Mouse (Mus musculus): ENCODE results near the gene Apobec2. TPM values are rescaled to one million over a fixed set of nuclear protein-coding genes. Genes with fewer than 3 reads are reported as not detected.

Apobec2 gene
- total and polyA plus RNA-seq, 3 experiments, result 0.11 TPM; not detected in 2

- Histone ChIP-seq H3K4me3 (ENCODE audit: low read depth, low read length) (peak overlapping the region; percentile 92), H3K4me1 (ENCODE audit: insufficient read depth, low read depth, low read length) (peaks cover 56% of the 10 kb centered on the region), H3K9me3 (replicated peaks) (no peaks in the 10 kb centered on the region), H3K27me3 (ENCODE audit: insufficient read depth, low read length) (no peaks in the 10 kb centered on the region), H3K36me3 (replicated peaks) (peaks cover 50% of the 10 kb centered on the region)
- peak; percentile 24; the same call in 1 of the 2 replicates for ATAC-seq (ENCODE audit: extremely low read depth, insufficient number of reproducible peaks, low FRiP score, poor library complexity, severe bottlenecking)
- TF ChIP-seq GATA2 (IDR thresholded peaks at IDR 0.05; ENCODE audit: borderline replicate concordance, low read depth, low read length) (no peak), TAL1 (conservative IDR thresholded peaks at IDR 0.05; ENCODE audit: low read depth, low read length) (no peak), GATA1 (IDR thresholded peaks at IDR 0.05; ENCODE audit: borderline replicate concordance, low read length) (no peak), POLR2AphosphoS5 (IDR thresholded peaks at IDR 0.05; ENCODE audit: insufficient replicate concordance, low read depth, low read length) (no peak), CTCF (IDR thresholded peaks at IDR 0.05; ENCODE audit: low read depth, low read length) (no peak)
- peak; percentile 93 for DNase-seq (ENCODE audit: low spot score)
Measured at GRCm38 (mm10) chr17:48408526-48409291, 24.0 kb downstream of the Apobec2 start.

- peaks cover 57% of the 10 kb centered on the region for H3K4me1 ChIP-seq (ENCODE audit: insufficient read depth, low read depth, low read length)
- peak overlapping the region; percentile 92 for H3K4me3 ChIP-seq (ENCODE audit: low read depth, low read length)
- ATAC-seq (ENCODE audit: extremely low read depth, insufficient number of reproducible peaks, low FRiP score, poor library complexity, severe bottlenecking) (no peak), DNase-seq (ENCODE audit: low spot score) (no peak)
- H3K9me3 ChIP-seq (replicated peaks), result no peaks in the 10 kb centered on the region
- H3K27me3 ChIP-seq (ENCODE audit: insufficient read depth, low read length), result no peaks in the 10 kb centered on the region
- TF ChIP-seq CTCF (IDR thresholded peaks at IDR 0.05; ENCODE audit: low read depth, low read length) (no peak), POLR2AphosphoS5 (IDR thresholded peaks at IDR 0.05; ENCODE audit: insufficient replicate concordance, low read depth, low read length) (no peak), GATA1 (IDR thresholded peaks at IDR 0.05; ENCODE audit: borderline replicate concordance, low read length) (no peak), TAL1 (conservative IDR thresholded peaks at IDR 0.05; ENCODE audit: low read depth, low read length) (no peak), GATA2 (IDR thresholded peaks at IDR 0.05; ENCODE audit: borderline replicate concordance, low read depth, low read length) (no peak)
- H3K36me3 ChIP-seq (replicated peaks), result peaks cover 45% of the 10 kb centered on the region
Measured at GRCm38 (mm10) chr17:48407910-48408525, 24.7 kb downstream of the Apobec2 start.

- TF ChIP-seq GATA2 (IDR thresholded peaks at IDR 0.05; ENCODE audit: borderline replicate concordance, low read depth, low read length) (no peak), POLR2AphosphoS5 (IDR thresholded peaks at IDR 0.05; ENCODE audit: insufficient replicate concordance, low read depth, low read length) (no peak), GATA1 (IDR thresholded peaks at IDR 0.05; ENCODE audit: borderline replicate concordance, low read length) (no peak), CTCF (IDR thresholded peaks at IDR 0.05; ENCODE audit: low read depth, low read length) (no peak), TAL1 (conservative IDR thresholded peaks at IDR 0.05; ENCODE audit: low read depth, low read length) (no peak)
- peaks cover 54% of the 10 kb centered on the region for H3K4me1 ChIP-seq (ENCODE audit: insufficient read depth, low read depth, low read length)
- H3K27me3 ChIP-seq (ENCODE audit: insufficient read depth, low read length), result no peaks in the 10 kb centered on the region
- peaks cover 44% of the 10 kb centered on the region for H3K36me3 ChIP-seq (replicated peaks)
- no peaks in the 10 kb centered on the region for H3K9me3 ChIP-seq (replicated peaks)
- DNase-seq (ENCODE audit: low spot score) (no peak), ATAC-seq (ENCODE audit: extremely low read depth, insufficient number of reproducible peaks, low FRiP score, poor library complexity, severe bottlenecking) (no peak)
- H3K4me3 ChIP-seq (ENCODE audit: low read depth, low read length), result peak overlapping the region; percentile 28; the same call in 1 of the 2 replicates
Measured at GRCm38 (mm10) chr17:48407154-48407553, 25.6 kb downstream of the Apobec2 start.

GRCm38 (mm10) chr17:48404706-48405105, 28.0 kb downstream of the Apobec2 start:
- TF ChIP-seq GATA1 (IDR thresholded peaks at IDR 0.05; ENCODE audit: borderline replicate concordance, low read length) (no peak), POLR2AphosphoS5 (IDR thresholded peaks at IDR 0.05; ENCODE audit: insufficient replicate concordance, low read depth, low read length) (no peak), GATA2 (IDR thresholded peaks at IDR 0.05; ENCODE audit: borderline replicate concordance, low read depth, low read length) (no peak), TAL1 (conservative IDR thresholded peaks at IDR 0.05; ENCODE audit: low read depth, low read length) (no peak), CTCF (IDR thresholded peaks at IDR 0.05; ENCODE audit: low read depth, low read length) (no peak)
- ATAC-seq (ENCODE audit: extremely low read depth, insufficient number of reproducible peaks, low FRiP score, poor library complexity, severe bottlenecking) (no peak), DNase-seq (ENCODE audit: low spot score) (no peak)
- Histone ChIP-seq H3K9me3 (replicated peaks) (no peaks in the 10 kb centered on the region), H3K4me3 (ENCODE audit: low read depth, low read length) (no peak overlapping the region), H3K27me3 (ENCODE audit: insufficient read depth, low read length) (no peaks in the 10 kb centered on the region), H3K36me3 (replicated peaks) (peaks cover 61% of the 10 kb centered on the region), H3K4me1 (ENCODE audit: insufficient read depth, low read depth, low read length) (peaks cover 58% of the 10 kb centered on the region)

- Histone ChIP-seq H3K27me3 (ENCODE audit: insufficient read depth, low read length) (no peaks in the 10 kb centered on the region), H3K4me3 (ENCODE audit: low read depth, low read length) (no peak overlapping the region), H3K9me3 (replicated peaks) (no peaks in the 10 kb centered on the region), H3K4me1 (ENCODE audit: insufficient read depth, low read depth, low read length) (peaks cover 60% of the 10 kb centered on the region), H3K36me3 (replicated peaks) (peaks cover 69% of the 10 kb centered on the region)
- TF ChIP-seq CTCF (IDR thresholded peaks at IDR 0.05; ENCODE audit: low read depth, low read length), result no peak
- no peak for TF ChIP-seq GATA2 (IDR thresholded peaks at IDR 0.05; ENCODE audit: borderline replicate concordance, low read depth, low read length)
- TF ChIP-seq POLR2AphosphoS5 (IDR thresholded peaks at IDR 0.05; ENCODE audit: insufficient replicate concordance, low read depth, low read length), result no peak
- TF ChIP-seq GATA1 (IDR thresholded peaks at IDR 0.05; ENCODE audit: borderline replicate concordance, low read length), result no peak
- no peak for TF ChIP-seq TAL1 (conservative IDR thresholded peaks at IDR 0.05; ENCODE audit: low read depth, low read length)
- ATAC-seq (ENCODE audit: extremely low read depth, insufficient number of reproducible peaks, low FRiP score, poor library complexity, severe bottlenecking) (no peak), DNase-seq (ENCODE audit: low spot score) (no peak)
Measured at GRCm38 (mm10) chr17:48403848-48404247, 28.9 kb downstream of the Apobec2 start.

- Histone ChIP-seq H3K36me3 (replicated peaks) (peaks cover 80% of the 10 kb centered on the region), H3K4me3 (ENCODE audit: low read depth, low read length) (no peak overlapping the region), H3K27me3 (ENCODE audit: insufficient read depth, low read length) (no peaks in the 10 kb centered on the region), H3K9me3 (replicated peaks) (no peaks in the 10 kb centered on the region), H3K4me1 (ENCODE audit: insufficient read depth, low read depth, low read length) (peaks cover 59% of the 10 kb centered on the region)
- DNase-seq (ENCODE audit: low spot score) (no peak), ATAC-seq (ENCODE audit: extremely low read depth, insufficient number of reproducible peaks, low FRiP score, poor library complexity, severe bottlenecking) (no peak)
- TF ChIP-seq GATA1 (IDR thresholded peaks at IDR 0.05; ENCODE audit: borderline replicate concordance, low read length), result no peak
- TF ChIP-seq GATA2 (IDR thresholded peaks at IDR 0.05; ENCODE audit: borderline replicate concordance, low read depth, low read length), result no peak
- no peak for TF ChIP-seq POLR2AphosphoS5 (IDR thresholded peaks at IDR 0.05; ENCODE audit: insufficient replicate concordance, low read depth, low read length)
- no peak for TF ChIP-seq CTCF (IDR thresholded peaks at IDR 0.05; ENCODE audit: low read depth, low read length)
- TF ChIP-seq TAL1 (conservative IDR thresholded peaks at IDR 0.05; ENCODE audit: low read depth, low read length), result no peak
Measured at GRCm38 (mm10) chr17:48402751-48403150, 30.0 kb downstream of the Apobec2 start.

All from G1E (cell line).